Mouse (Mus musculus) myocyte (in vitro differentiated cells): ENCODE measurements around the gene Gga2. TPM values are rescaled to one million over a fixed set of nuclear protein-coding genes. Genes with fewer than 3 reads are reported as not detected.

ENCODE experiments used
- H3K27me3 ChIP-seq: one replicate; pipeline ENCODE4 v1.6.1; 2011; ENCODE audit not compliant: control insufficient read depth, insufficient read depth, insufficient read length
- H3K36me3 ChIP-seq: one replicate; pipeline ENCODE4 v1.6.1; 2011; ENCODE audit not compliant: control insufficient read depth, insufficient read depth
- H3K4me2 ChIP-seq: one replicate; pipeline ENCODE4 v1.6.1; 2011; ENCODE audit warnings: low read depth, control low read depth
- H3K4me3 ChIP-seq: one replicate; pipeline ENCODE4 v1.5.1; 2011; ENCODE audit warnings: mild to moderate bottlenecking, control low read depth, moderate library complexity
- H3K79me2 ChIP-seq: one replicate; pipeline ENCODE4 v1.6.1; 2011; ENCODE audit not compliant: control insufficient read depth, insufficient read depth
- H3ac ChIP-seq: one replicate; pipeline ENCODE4 v1.6.1; 2011; ENCODE audit not compliant: control insufficient read depth, insufficient read length
- CEBPB ChIP-seq: IDR thresholded peaks from 2 replicates; pipeline ENCODE4 v1.6.1; 2011; ENCODE audit warnings: mild to moderate bottlenecking, moderate library complexity; ENCODE audit not compliant: poor library complexity, insufficient read depth, severe bottlenecking
- E2F4 ChIP-seq: IDR thresholded peaks from one replicate; pipeline ENCODE4 v1.6.1; 2011; ENCODE audit warnings: mild to moderate bottlenecking, control low read depth, moderate library complexity; ENCODE audit not compliant: insufficient read depth
- MAX ChIP-seq: IDR thresholded peaks from one replicate; pipeline ENCODE4 v1.6.1; 2011; ENCODE audit warnings: low read depth, mild to moderate bottlenecking, control low read depth
- MYOD1 ChIP-seq, 3 experiments: IDR thresholded peaks; one replicate each; pipeline ENCODE4 v1.6.1; 2011; ENCODE audit warnings: control low read depth in 2 of 3, low read depth in 2 of 3, mild to moderate bottlenecking in 2 of 3, moderate library complexity in 1 of 3; ENCODE audit not compliant: insufficient read length in 2 of 3, control insufficient read depth in 1 of 3
- MYOG ChIP-seq, 3 experiments: IDR thresholded peaks; one replicate each; pipeline ENCODE4 v1.6.1; 2011; ENCODE audit warnings: control low read depth in 2 of 3, low read depth in 2 of 3, mild to moderate bottlenecking in 2 of 3; ENCODE audit not compliant: insufficient read length in 2 of 3, control insufficient read depth in 1 of 3, insufficient read depth in 1 of 3
- POLR2A ChIP-seq: IDR thresholded peaks from one replicate; pipeline ENCODE4 v1.6.1; 2011; ENCODE audit warnings: low read depth, mild to moderate bottlenecking, control low read depth, moderate library complexity; ENCODE audit not compliant: insufficient read length
- POLR2AphosphoS2 ChIP-seq: IDR thresholded peaks from one replicate; pipeline ENCODE4 v1.6.1; 2011; ENCODE audit warnings: low read depth, control low read depth; ENCODE audit not compliant: insufficient read length
- REST ChIP-seq: IDR thresholded peaks from one replicate; pipeline ENCODE4 v1.6.1; 2011; ENCODE audit warnings: mild to moderate bottlenecking, control low read depth, moderate library complexity; ENCODE audit not compliant: insufficient read depth, insufficient read length
- SRF ChIP-seq: IDR thresholded peaks from one replicate; pipeline ENCODE4 v1.6.1; 2011; ENCODE audit warnings: low read depth; ENCODE audit not compliant: control insufficient read depth, insufficient read length
- TCF12 ChIP-seq: IDR thresholded peaks from one replicate; pipeline ENCODE4 v1.6.1; 2011; ENCODE audit warnings: mild to moderate bottlenecking, control low read depth; ENCODE audit not compliant: poor library complexity, insufficient read depth, severe bottlenecking
- TCF3 ChIP-seq: IDR thresholded peaks from one replicate; pipeline ENCODE4 v1.6.1; 2011; ENCODE audit warnings: low read depth, control low read depth; ENCODE audit not compliant: insufficient read length
- USF1 ChIP-seq: IDR thresholded peaks from one replicate; pipeline ENCODE4 v1.6.1; 2011; ENCODE audit warnings: low read depth, mild to moderate bottlenecking, control low read depth, moderate library complexity
- polyA plus RNA-seq: library from polyadenylated mRNA; unstranded; fragments of >200 nt; fragmentation: generic; extraction: Trizol; gene quantifications from one replicate; pipeline ENCODE4 v1.2.1, GENCODE M21; 2012; ENCODE audit warnings: missing spikeins

Gene Gga2
- polyA plus RNA-seq, 1 experiment: 63.9 TPM

- Histone ChIP-seq H3K27me3 (no peaks in the 10 kb centered on the region), H3ac (peak overlapping the region; percentile 100), H3K4me3 (peak overlapping the region; percentile 62), H3K36me3 (peaks cover 21% of the 10 kb centered on the region), H3K4me2 (peak overlapping the region; percentile 94), H3K79me2 (peaks cover 58% of the 10 kb centered on the region)
- TF ChIP-seq MYOD1 (IDR thresholded peaks at IDR 0.05; ENCODE audit: control insufficient read depth in 1 of 3, insufficient read length in 2 of 3, low read depth in 2 of 3): no peak
- no peak for TF ChIP-seq SRF
- no peak for TF ChIP-seq POLR2A
- TF ChIP-seq TCF3: no peak
- no peak for TF ChIP-seq TCF12
- TF ChIP-seq MAX: no peak
- TF ChIP-seq REST: no peak
Observed at GRCm38 (mm10) chr7:122066102-122066944, 45.3 kb upstream of the Gga2 start.

- Histone ChIP-seq H3K4me3 (peak overlapping the region; percentile 62), H3K27me3 (no peaks in the 10 kb centered on the region), H3K79me2 (peaks cover 51% of the 10 kb centered on the region), H3ac (no peak overlapping the region), H3K4me2 (peak overlapping the region; percentile 94), H3K36me3 (peaks cover 20% of the 10 kb centered on the region)
- TF ChIP-seq CEBPB (no peak), MYOG (IDR thresholded peaks at IDR 0.05; ENCODE audit: control insufficient read depth in 1 of 3, insufficient read depth in 1 of 3, insufficient read length in 2 of 3, low read depth in 2 of 3) (no peak), REST (no peak), POLR2A (no peak), SRF (no peak), E2F4 (no peak), TCF3 (no peak), TCF12 (no peak), POLR2AphosphoS2 (no peak), MYOD1 (IDR thresholded peaks at IDR 0.05; ENCODE audit: control insufficient read depth in 1 of 3, insufficient read length in 2 of 3, low read depth in 2 of 3) (no peak), USF1 (no peak), MAX (no peak)
Observed at GRCm38 (mm10) chr7:122065656-122066055, 44.6 kb upstream of the Gga2 start.

DNA sequence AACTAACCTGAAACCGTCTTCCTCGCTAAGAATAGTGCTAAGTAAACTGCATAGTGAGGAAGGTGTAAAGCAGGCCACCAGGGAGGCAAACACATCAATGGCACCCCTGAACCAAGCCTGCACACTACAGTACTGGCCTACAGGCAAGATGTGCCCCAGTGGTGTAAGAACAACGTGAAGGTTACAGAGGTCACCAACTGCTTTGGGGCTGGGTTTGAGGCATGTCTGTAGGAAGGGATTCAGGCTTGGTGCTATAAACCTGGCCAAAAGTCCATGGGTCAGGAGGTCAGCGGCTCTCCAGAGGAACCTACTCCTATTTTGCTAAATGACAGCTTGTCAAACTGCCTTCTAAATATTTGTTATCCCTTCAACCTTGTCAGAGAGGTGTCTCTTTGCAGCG lies 35.6 kb upstream of the Gga2 start:
- no peak overlapping the region for H3K4me2 ChIP-seq
- H3K27me3 ChIP-seq: no peaks in the 10 kb centered on the region
- peaks cover 5% of the 10 kb centered on the region for H3K36me3 ChIP-seq
- no peak overlapping the region for H3K4me3 ChIP-seq
- TF ChIP-seq MYOG (IDR thresholded peaks at IDR 0.05; ENCODE audit: control insufficient read depth in 1 of 3, insufficient read depth in 1 of 3, insufficient read length in 2 of 3, low read depth in 2 of 3) (no peak), CEBPB (no peak), REST (no peak), POLR2AphosphoS2 (no peak), E2F4 (no peak), TCF12 (no peak), MAX (no peak), MYOD1 (IDR thresholded peaks at IDR 0.05; ENCODE audit: control insufficient read depth in 1 of 3, insufficient read length in 2 of 3, low read depth in 2 of 3) (no peak), USF1 (no peak), TCF3 (no peak), SRF (no peak), POLR2A (no peak)
- no peak overlapping the region for H3ac ChIP-seq
- no peaks in the 10 kb centered on the region for H3K79me2 ChIP-seq

DNA sequence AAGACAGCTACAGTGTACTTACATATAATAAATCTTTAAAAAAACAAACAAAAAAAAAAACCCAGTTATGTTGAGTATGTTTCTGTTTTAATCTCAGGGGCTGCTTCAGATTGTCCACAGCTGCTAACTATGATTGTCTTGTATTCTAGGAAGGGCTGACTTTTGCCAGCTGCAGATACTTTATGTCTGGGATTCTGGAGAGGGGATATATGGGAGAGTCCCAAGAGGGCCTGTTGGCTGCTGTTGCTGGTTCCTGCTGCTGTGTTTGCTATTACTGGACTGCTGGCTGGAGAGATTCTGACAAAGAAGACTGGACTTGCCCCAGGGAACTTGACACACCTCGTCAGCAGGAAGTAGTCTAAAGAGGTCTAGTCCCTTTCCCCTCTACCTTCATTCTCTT lies 29.8 kb upstream of the Gga2 start:
- no peaks in the 10 kb centered on the region for H3K27me3 ChIP-seq
- H3K79me2 ChIP-seq: no peaks in the 10 kb centered on the region
- no peak overlapping the region for H3ac ChIP-seq
- no peak overlapping the region for H3K4me3 ChIP-seq
- TF ChIP-seq TCF12: no peak
- no peak for TF ChIP-seq MYOD1 (IDR thresholded peaks at IDR 0.05; ENCODE audit: control insufficient read depth in 1 of 3, insufficient read length in 2 of 3, low read depth in 2 of 3)
- TF ChIP-seq POLR2A: no peak
- no peak for TF ChIP-seq E2F4
- TF ChIP-seq TCF3: no peak
- TF ChIP-seq MAX: no peak
- no peak for TF ChIP-seq REST
- TF ChIP-seq MYOG (IDR thresholded peaks at IDR 0.05; ENCODE audit: control insufficient read depth in 1 of 3, insufficient read depth in 1 of 3, insufficient read length in 2 of 3, low read depth in 2 of 3): no peak
- no peak for TF ChIP-seq CEBPB
- TF ChIP-seq POLR2AphosphoS2: no peak
- TF ChIP-seq USF1: no peak
- TF ChIP-seq SRF: no peak
- no peak overlapping the region for H3K4me2 ChIP-seq
- peaks cover 8% of the 10 kb centered on the region for H3K36me3 ChIP-seq

DNA sequence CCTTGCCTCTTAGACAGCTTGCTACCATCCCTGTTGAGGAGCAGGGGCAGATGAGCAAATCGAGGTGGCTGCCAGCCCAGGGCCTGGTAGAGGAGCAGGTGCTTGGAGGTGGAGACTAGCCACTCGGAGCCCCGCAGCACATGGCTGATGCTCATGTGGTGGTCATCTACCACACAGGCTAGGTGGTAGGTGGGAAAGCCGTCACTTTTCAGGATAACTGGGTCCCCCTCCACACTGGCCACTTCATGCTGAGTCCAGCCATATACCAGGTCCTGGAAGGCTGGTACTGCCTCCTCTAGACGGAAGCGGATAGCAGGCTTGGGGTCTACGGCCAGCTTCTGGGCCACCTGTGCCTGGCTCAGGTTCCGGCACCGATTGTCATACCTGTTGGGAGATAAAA lies 27.2 kb upstream of the Gga2 start:
- no peak overlapping the region for H3ac ChIP-seq
- no peaks in the 10 kb centered on the region for H3K79me2 ChIP-seq
- peaks cover 11% of the 10 kb centered on the region for H3K36me3 ChIP-seq

More for the DNA sequence above, 27.2 kb upstream of the Gga2 start:
- TF ChIP-seq POLR2A: no peak
- no peak for TF ChIP-seq TCF12
- TF ChIP-seq MYOG (IDR thresholded peaks at IDR 0.05; ENCODE audit: control insufficient read depth in 1 of 3, insufficient read depth in 1 of 3, insufficient read length in 2 of 3, low read depth in 2 of 3): no peak
- TF ChIP-seq SRF: no peak
- TF ChIP-seq TCF3: no peak
- no peak for TF ChIP-seq E2F4
- TF ChIP-seq CEBPB: no peak
- TF ChIP-seq USF1: no peak
- H3K4me2 ChIP-seq: no peak overlapping the region
- no peak overlapping the region for H3K4me3 ChIP-seq
- no peaks in the 10 kb centered on the region for H3K27me3 ChIP-seq
